9 mouse cellular contexts compared by ENCODE assay signal in the genomic region with DNA sequence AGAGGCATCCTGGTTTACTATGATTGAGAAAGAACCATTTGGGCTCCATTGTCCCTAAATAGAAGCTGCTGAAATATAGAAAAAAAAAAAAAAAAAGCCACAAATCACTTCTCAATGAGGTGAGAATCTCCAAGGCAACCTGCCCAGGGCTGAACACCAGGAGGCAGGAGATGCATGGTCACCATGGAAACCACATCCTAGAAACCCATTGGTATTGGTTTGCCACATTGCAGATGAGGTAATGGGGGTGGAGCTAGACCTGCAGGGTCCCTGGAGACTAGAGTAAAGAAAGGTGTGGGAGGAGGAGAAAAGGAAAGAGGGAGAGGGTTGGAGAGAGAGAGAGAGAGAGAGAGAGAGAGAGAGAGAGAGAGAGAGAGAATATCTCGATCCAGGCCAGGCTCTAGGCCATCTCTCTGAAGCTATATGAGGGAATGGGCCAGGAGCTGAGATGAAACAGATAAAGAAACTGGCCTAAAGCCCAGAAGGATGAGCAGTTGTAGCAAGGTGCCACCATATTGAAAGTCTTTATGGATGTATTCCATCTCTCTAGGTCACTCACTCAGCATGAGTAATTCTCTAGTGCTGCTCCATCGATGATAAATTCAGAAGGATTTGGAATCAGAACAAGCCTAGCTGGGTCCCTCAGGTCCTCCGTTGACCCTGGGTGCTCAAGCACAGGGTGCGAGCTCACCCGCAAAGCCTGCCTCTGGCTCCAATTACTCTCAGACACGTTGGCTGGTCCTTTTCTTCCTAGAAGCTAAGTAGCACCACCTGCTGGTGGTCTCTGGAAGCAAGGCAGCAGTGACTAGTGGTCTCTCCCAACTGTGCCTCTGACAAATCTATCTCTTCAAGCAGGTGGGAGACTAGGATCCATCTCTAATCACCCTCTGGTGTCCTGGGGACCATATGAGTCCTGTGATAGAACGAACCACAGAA. TPM values are rescaled to one million over a fixed set of nuclear protein-coding genes. Genes with fewer than 3 reads are reported as not detected.
DNase-seq lines count a peak whose midpoint lies in the region; ATAC-seq and TF ChIP-seq lines count a peak whose summit lies in the region.
"Had no signal": no experiment of that assay in that cellular context is flagged by ENCODE, and none has a peak within 500 bp of the region (broad histone marks: within the 10 kb centered on the region; RNA-seq: fewer than 3 reads in every experiment).

No protein-coding gene starts in this region.

- H3K4me2 ChIP-seq in embryonic facial prominence, embryonic 12.5 days (replicated peaks), result 0 out of 2 replicates have a peak overlapping the region, but pooled peaks have one; percentile 3
- no peak overlapping the region for H3K4me2 ChIP-seq in lung, embryonic 15.5 days

- H3K27me3 ChIP-seq in E14TG2a.4 (ENCODE audit: insufficient read depth, low read length), result peaks cover 48% of the 10 kb centered on the region
- peaks cover 8% of the 10 kb centered on the region; the same call in 1 of the 2 replicates for H3K27me3 ChIP-seq in embryonic facial prominence, embryonic 12.5 days
- peaks cover 23% of the 10 kb centered on the region for H3K27me3 ChIP-seq in lung, embryonic 15.5 days

- no peak for ATAC-seq in embryonic facial prominence, embryonic 12.5 days (ENCODE audit: insufficient number of reproducible peaks, insufficient read depth, low FRiP score, low TSS enrichment)
- 0 out of 2 replicates have a peak, but pooled peaks have one; percentile 4 for ATAC-seq in lung, embryonic 15.5 days (ENCODE audit: borderline replicate concordance, extremely low read depth, low FRiP score, low TSS enrichment)

- 10% methylated on average over 7 of the region's 7 CpGs for WGBS in embryonic facial prominence, embryonic 12.5 days
- WGBS in lung, embryonic 15.5 days, result 12% methylated on average over 7 of the region's 7 CpGs

- H3K27ac ChIP-seq in embryonic facial prominence, embryonic 12.5 days, result no peak overlapping the region
- peak overlapping the region; percentile 70 for H3K27ac ChIP-seq in layer of hippocampus, adult 2 months
- H3K27ac ChIP-seq in lung, embryonic 15.5 days, result no peak overlapping the region

- H3K4me1 ChIP-seq in E14TG2a.4 (replicated peaks; ENCODE audit: low read depth, low read length), result peaks cover 9% of the 10 kb centered on the region
- peaks cover 14% of the 10 kb centered on the region for H3K4me1 ChIP-seq in embryonic facial prominence, embryonic 12.5 days
- no peaks in the 10 kb centered on the region for H3K4me1 ChIP-seq in lung, embryonic 15.5 days
- H3K4me1 ChIP-seq: megakaryocyte, embryonic 14.5 days had no signal

- no peaks in the 10 kb centered on the region for H3K9me3 ChIP-seq in E14TG2a.4 (ENCODE audit: low read length)
- H3K9me3 ChIP-seq in embryonic facial prominence, embryonic 12.5 days, result no peaks in the 10 kb centered on the region
- H3K9me3 ChIP-seq in lung, embryonic 15.5 days, result no peaks in the 10 kb centered on the region
- H3K9me3 ChIP-seq: megakaryocyte, embryonic 14.5 days had no signal

- peak; percentile 76 for TF ChIP-seq CTCF in E14TG2a.4 (conservative IDR thresholded peaks at IDR 0.05; ENCODE audit: low read length)
- peak; percentile 96 for TF ChIP-seq CTCF in layer of hippocampus, adult 2 months (conservative IDR thresholded peaks at IDR 0.05)

- peak; percentile 82 for DNase-seq in adrenal gland, postnatal 10 days
- peak; percentile 87 for DNase-seq in heart, postnatal 4 days
- peak; percentile 84 to 89 for DNase-seq in layer of hippocampus, adult 2 months (ENCODE audit: low spot score in 2 of 2)
- peak; percentile 23 for DNase-seq in retina, adult 2 months (ENCODE audit: low read depth, low spot score)
- peak; percentile 74 for DNase-seq in urinary bladder, postnatal 14 days (ENCODE audit: low spot score)

- H3K9ac ChIP-seq in embryonic facial prominence, embryonic 12.5 days, result no peak overlapping the region
- H3K9ac ChIP-seq in lung, embryonic 15.5 days, result no peak overlapping the region

- no peaks in the 10 kb centered on the region for H3K36me3 ChIP-seq in E14TG2a.4 (ENCODE audit: insufficient read depth, low read length)
- H3K36me3 ChIP-seq in embryonic facial prominence, embryonic 12.5 days, result no peaks in the 10 kb centered on the region
- no peaks in the 10 kb centered on the region for H3K36me3 ChIP-seq in lung, embryonic 15.5 days

- H3K4me3 ChIP-seq in E14TG2a.4 (replicated peaks; ENCODE audit: low read length), result no peak overlapping the region
- no peak overlapping the region for H3K4me3 ChIP-seq in embryonic facial prominence, embryonic 12.5 days
- H3K4me3 ChIP-seq in layer of hippocampus, adult 2 months, result no peak overlapping the region; the same call in 1 of the 2 replicates
- H3K4me3 ChIP-seq in lung, embryonic 15.5 days, result no peak overlapping the region
- H3K4me3 ChIP-seq: megakaryocyte, embryonic 14.5 days had no signal

RNA-seq across cellular contexts. Expression of a gene that starts 31.1 kb away (rescaled TPM):
- total RNA-seq in adrenal gland, postnatal 10 days (2021), result not detected
- polyA plus RNA-seq in embryonic facial prominence, embryonic 12.5 days (2016; fragmentation: Nextera tagmentation; extraction: Ambion mirVana), result 0.22 and 0.24 TPM in 2 replicates
- not detected for total RNA-seq in heart, postnatal 4 days (2021)
- total RNA-seq in layer of hippocampus, adult 2 months (2021), result not detected
- polyA plus RNA-seq in lung, embryonic 15.5 days (2015; fragmentation: Nextera tagmentation; extraction: Ambion mirVana), result not detected in 2 replicates

RNA-seq across cellular contexts. Expression of a gene that starts 41.9 kb away (rescaled TPM):
- 1 to 10 TPM; 1.2 to 4.2 TPM for total RNA-seq in adrenal gland, postnatal 10 days (2021)
- 20.9 and 22.3 TPM in 2 replicates for polyA plus RNA-seq in embryonic facial prominence, embryonic 12.5 days (2016; fragmentation: Nextera tagmentation; extraction: Ambion mirVana)
- under 1 TPM; 0.70 to 0.86 TPM for total RNA-seq in heart, postnatal 4 days (2021)
- total RNA-seq in layer of hippocampus, adult 2 months (2021), result 10 to 100 TPM; 36.2 to 40.6 TPM
- 14.0 and 14.4 TPM in 2 replicates for polyA plus RNA-seq in lung, embryonic 15.5 days (2015; fragmentation: Nextera tagmentation; extraction: Ambion mirVana)

Comparison
In these comparisons a context has a peak if more than half of its experiments do, and no peak if none do; other contexts are left out.
1. DNase-seq: peak in every context shown above with its lines; median percentile 87 in heart, postnatal 4 days; 86 in layer of hippocampus, adult 2 months; 82 in adrenal gland, postnatal 10 days; 74 in urinary bladder, postnatal 14 days; 23 in retina, adult 2 months.
2. RNA of a gene that starts 41.9 kb away (total RNA-seq): 36.2 to 40.6 TPM in layer of hippocampus, adult 2 months; 1.2 to 4.2 TPM in adrenal gland, postnatal 10 days and 0.70 to 0.86 TPM in heart, postnatal 4 days; every median in the first group is over 4 times any median in the second.